Mouse (Mus musculus): ENCODE results near the gene Cav2. TPM values are rescaled to one million over a fixed set of nuclear protein-coding genes. Genes with fewer than 3 reads are reported as not detected.

The Cav2 gene
- polyA plus RNA-seq, 1 experiment: 44.0 TPM

DNA sequence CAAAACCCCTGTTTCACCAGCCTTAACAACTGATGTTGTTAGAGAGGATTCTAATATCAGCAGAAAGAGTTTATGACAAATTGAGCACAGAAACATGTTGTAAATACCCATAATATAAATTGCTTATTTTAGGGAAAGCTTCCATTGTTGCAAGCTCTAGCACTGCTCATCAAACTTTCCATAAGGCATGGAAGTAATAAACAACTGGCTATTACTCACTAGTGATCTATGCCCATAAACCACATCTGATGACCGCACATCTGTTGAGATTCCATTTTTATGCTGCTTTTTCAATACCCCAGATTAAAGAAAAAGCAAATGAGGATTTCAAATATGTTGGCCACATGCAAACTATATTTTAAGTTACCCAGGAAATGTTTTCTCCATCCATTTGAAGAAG lies 22.8 kb upstream of the Cav2 start:
- H3K27ac ChIP-seq (ENCODE audit: insufficient read depth, low read depth, low read length): no peak overlapping the region
- no peak for DNase-seq
- 93% methylated on average over 1 of the region's 1 CpGs for WGBS

GRCm38 (mm10) chr6:17258911-17259310 lies 22.1 kb upstream of the Cav2 start:
- no peak overlapping the region for H3K4me3 ChIP-seq (ENCODE audit: insufficient read depth, low read depth, low read length)
- H3K36me3 ChIP-seq (ENCODE audit: control insufficient read depth, insufficient read depth, low read length): no peaks in the 10 kb centered on the region
- H3K27me3 ChIP-seq (replicated peaks; ENCODE audit: control insufficient read depth, insufficient read depth, low read length): no peaks in the 10 kb centered on the region
- DNase-seq: no peak
- no peak overlapping the region for H3K27ac ChIP-seq (ENCODE audit: insufficient read depth, low read depth, low read length)
- TF ChIP-seq CTCF (conservative IDR thresholded peaks at IDR 0.05; ENCODE audit: insufficient read depth, insufficient read length, low read depth, low read length): no peak
- no peak for TF ChIP-seq POLR2A (IDR thresholded peaks at IDR 0.05; ENCODE audit: low read depth, low read length)
- 98% methylated on average over 1 of the region's 1 CpGs for WGBS
- no peaks in the 10 kb centered on the region for H3K4me1 ChIP-seq (ENCODE audit: control insufficient read depth, insufficient read depth, low read length)

More for the DNA sequence above, 22.8 kb upstream of the Cav2 start:
- no peak for TF ChIP-seq CTCF (conservative IDR thresholded peaks at IDR 0.05; ENCODE audit: insufficient read depth, insufficient read length, low read depth, low read length)
- no peak for TF ChIP-seq POLR2A (IDR thresholded peaks at IDR 0.05; ENCODE audit: low read depth, low read length)
- Histone ChIP-seq H3K4me3 (ENCODE audit: insufficient read depth, low read depth, low read length) (no peak overlapping the region), H3K27me3 (replicated peaks; ENCODE audit: control insufficient read depth, insufficient read depth, low read length) (no peaks in the 10 kb centered on the region), H3K4me1 (ENCODE audit: control insufficient read depth, insufficient read depth, low read length) (no peaks in the 10 kb centered on the region), H3K36me3 (ENCODE audit: control insufficient read depth, insufficient read depth, low read length) (no peaks in the 10 kb centered on the region)

GRCm38 (mm10) chr6:17262786-17263185 lies 18.2 kb upstream of the Cav2 start:
- H3K4me3 ChIP-seq (ENCODE audit: insufficient read depth, low read depth, low read length): no peak overlapping the region
- TF ChIP-seq CTCF (conservative IDR thresholded peaks at IDR 0.05; ENCODE audit: insufficient read depth, insufficient read length, low read depth, low read length) (no peak), POLR2A (IDR thresholded peaks at IDR 0.05; ENCODE audit: low read depth, low read length) (no peak)
- no peak overlapping the region for H3K27ac ChIP-seq (ENCODE audit: insufficient read depth, low read depth, low read length)
- H3K36me3 ChIP-seq (ENCODE audit: control insufficient read depth, insufficient read depth, low read length): no peaks in the 10 kb centered on the region
- 56% methylated on average over 2 of the region's 2 CpGs for WGBS
- no peaks in the 10 kb centered on the region for H3K4me1 ChIP-seq (ENCODE audit: control insufficient read depth, insufficient read depth, low read length)
- DNase-seq: no peak
- H3K27me3 ChIP-seq (replicated peaks; ENCODE audit: control insufficient read depth, insufficient read depth, low read length): no peaks in the 10 kb centered on the region

DNA sequence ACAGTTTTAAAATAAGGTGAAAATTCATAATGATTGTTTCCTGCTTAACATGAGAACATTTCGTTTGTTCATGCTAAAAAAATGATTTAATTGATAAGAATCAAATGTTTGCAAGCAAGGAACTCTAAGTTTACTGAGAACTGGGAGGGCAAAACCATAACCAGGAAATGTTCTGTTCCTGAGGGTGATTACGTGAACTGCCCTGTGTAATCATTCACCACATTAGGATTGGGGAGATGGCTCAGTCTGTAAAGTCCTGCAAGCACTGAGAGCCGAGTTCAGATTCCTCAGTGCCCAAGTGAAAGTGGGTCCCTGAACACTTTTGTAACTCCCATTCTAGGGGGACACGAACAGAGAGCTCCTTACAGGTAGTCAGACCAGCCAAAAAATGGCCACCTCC lies 15.9 kb upstream of the Cav2 start:
- Histone ChIP-seq H3K36me3 (ENCODE audit: control insufficient read depth, insufficient read depth, low read length) (no peaks in the 10 kb centered on the region), H3K4me1 (ENCODE audit: control insufficient read depth, insufficient read depth, low read length) (no peaks in the 10 kb centered on the region), H3K27ac (ENCODE audit: insufficient read depth, low read depth, low read length) (no peak overlapping the region), H3K4me3 (ENCODE audit: insufficient read depth, low read depth, low read length) (no peak overlapping the region), H3K27me3 (replicated peaks; ENCODE audit: control insufficient read depth, insufficient read depth, low read length) (no peaks in the 10 kb centered on the region)
- DNase-seq: peak; percentile 62
- TF ChIP-seq POLR2A (IDR thresholded peaks at IDR 0.05; ENCODE audit: low read depth, low read length) (no peak), CTCF (conservative IDR thresholded peaks at IDR 0.05; ENCODE audit: insufficient read depth, insufficient read length, low read depth, low read length) (no peak)
- 54% methylated on average over 4 of the region's 4 CpGs for WGBS

DNA sequence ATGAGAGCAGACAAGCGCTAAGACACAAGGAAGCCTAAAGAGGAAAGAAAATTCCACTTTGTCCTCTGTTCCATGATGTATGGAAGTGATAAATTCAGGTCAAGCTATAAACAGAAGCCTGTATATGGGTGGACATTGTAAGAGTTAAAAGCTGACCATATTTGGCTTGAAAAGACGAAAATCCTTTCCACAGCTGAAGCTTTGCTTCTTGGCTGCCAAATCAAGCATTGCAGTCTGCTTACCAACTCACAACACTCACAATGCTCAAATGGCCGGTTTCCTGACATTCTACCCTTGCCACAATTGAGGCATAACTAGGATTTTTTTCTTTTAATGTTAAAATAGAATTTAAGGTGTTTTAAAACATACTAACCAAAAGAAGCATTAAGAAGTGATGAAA lies 14.5 kb upstream of the Cav2 start:
- TF ChIP-seq POLR2A (IDR thresholded peaks at IDR 0.05; ENCODE audit: low read depth, low read length): no peak
- no peak for TF ChIP-seq CTCF (conservative IDR thresholded peaks at IDR 0.05; ENCODE audit: insufficient read depth, insufficient read length, low read depth, low read length)
- Histone ChIP-seq H3K4me1 (ENCODE audit: control insufficient read depth, insufficient read depth, low read length) (no peaks in the 10 kb centered on the region), H3K4me3 (ENCODE audit: insufficient read depth, low read depth, low read length) (no peak overlapping the region), H3K27ac (ENCODE audit: insufficient read depth, low read depth, low read length) (no peak overlapping the region), H3K27me3 (replicated peaks; ENCODE audit: control insufficient read depth, insufficient read depth, low read length) (no peaks in the 10 kb centered on the region), H3K36me3 (ENCODE audit: control insufficient read depth, insufficient read depth, low read length) (no peaks in the 10 kb centered on the region)
- 62% methylated on average over 3 of the region's 3 CpGs for WGBS
- DNase-seq: no peak

GRCm38 (mm10) chr6:17278366-17278765 lies 2.6 kb upstream of the Cav2 start:
- no peak overlapping the region for H3K4me3 ChIP-seq (ENCODE audit: insufficient read depth, low read depth, low read length)
- H3K36me3 ChIP-seq (ENCODE audit: control insufficient read depth, insufficient read depth, low read length): no peaks in the 10 kb centered on the region
- H3K27ac ChIP-seq (ENCODE audit: insufficient read depth, low read depth, low read length): no peak overlapping the region
- peak; percentile 5 for DNase-seq
- 92% methylated on average over 3 of the region's 3 CpGs for WGBS
- H3K27me3 ChIP-seq (replicated peaks; ENCODE audit: control insufficient read depth, insufficient read depth, low read length): no peaks in the 10 kb centered on the region
- no peaks in the 10 kb centered on the region; the same call in 1 of the 2 replicates for H3K4me1 ChIP-seq (ENCODE audit: control insufficient read depth, insufficient read depth, low read length)
- no peak for TF ChIP-seq POLR2A (IDR thresholded peaks at IDR 0.05; ENCODE audit: low read depth, low read length)
- no peak for TF ChIP-seq CTCF (conservative IDR thresholded peaks at IDR 0.05; ENCODE audit: insufficient read depth, insufficient read length, low read depth, low read length)

DNA sequence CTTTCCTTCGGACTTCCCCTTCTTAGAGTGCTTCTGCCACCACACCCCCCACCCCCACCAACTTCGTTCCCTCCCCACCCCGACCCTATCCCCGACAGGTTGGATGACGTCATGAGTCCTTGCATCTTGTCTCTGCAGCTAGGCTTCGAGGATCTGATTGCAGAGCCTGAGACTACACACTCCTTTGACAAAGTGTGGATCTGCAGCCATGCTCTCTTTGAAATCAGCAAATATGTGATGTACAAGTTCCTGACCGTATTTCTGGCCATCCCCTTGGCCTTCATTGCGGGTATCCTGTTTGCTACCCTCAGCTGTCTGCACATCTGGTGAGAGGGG lies 740 bp downstream of the Cav2 start:
- Histone ChIP-seq H3K4me3 (ENCODE audit: insufficient read depth, low read depth, low read length) (peak overlapping the region; percentile 66), H3K27me3 (replicated peaks; ENCODE audit: control insufficient read depth, insufficient read depth, low read length) (no peaks in the 10 kb centered on the region), H3K4me1 (ENCODE audit: control insufficient read depth, insufficient read depth, low read length) (no peaks in the 10 kb centered on the region; the same call in 1 of the 2 replicates), H3K36me3 (ENCODE audit: control insufficient read depth, insufficient read depth, low read length) (no peaks in the 10 kb centered on the region), H3K27ac (ENCODE audit: insufficient read depth, low read depth, low read length) (peak overlapping the region; percentile 91)
- TF ChIP-seq CTCF (conservative IDR thresholded peaks at IDR 0.05; ENCODE audit: insufficient read depth, insufficient read length, low read depth, low read length) (no peak), POLR2A (IDR thresholded peaks at IDR 0.05; ENCODE audit: low read depth, low read length) (no peak)
- 36% methylated on average over 8 of the region's 8 CpGs for WGBS
- DNase-seq: peak; percentile 9

DNA sequence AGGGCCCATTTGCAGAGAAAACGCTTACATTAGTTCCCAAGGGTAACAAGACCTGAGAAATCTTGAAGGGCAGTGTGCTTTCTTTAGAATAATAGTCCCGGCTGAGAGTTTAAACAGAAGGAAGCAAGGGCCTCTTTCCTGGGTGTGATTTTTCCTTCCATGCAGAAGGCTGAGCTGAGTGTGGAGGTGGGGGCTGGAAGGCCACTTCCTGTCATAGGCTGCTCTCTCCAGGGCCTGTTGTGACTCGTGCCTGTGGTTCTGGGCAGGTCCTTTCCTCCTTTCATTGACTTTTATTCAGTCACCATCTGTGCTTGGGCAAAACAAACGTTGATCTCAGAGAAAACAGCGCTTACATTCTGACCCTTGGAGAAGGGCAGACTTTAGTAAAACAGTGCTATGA lies 1.2 kb downstream of the Cav2 start:
- TF ChIP-seq CTCF (conservative IDR thresholded peaks at IDR 0.05; ENCODE audit: insufficient read depth, insufficient read length, low read depth, low read length) (no peak), POLR2A (IDR thresholded peaks at IDR 0.05; ENCODE audit: low read depth, low read length) (no peak)
- peak overlapping the region; percentile 66 for H3K4me3 ChIP-seq (ENCODE audit: insufficient read depth, low read depth, low read length)
- H3K27ac ChIP-seq (ENCODE audit: insufficient read depth, low read depth, low read length): peak overlapping the region; percentile 65
- H3K27me3 ChIP-seq (replicated peaks; ENCODE audit: control insufficient read depth, insufficient read depth, low read length): no peaks in the 10 kb centered on the region
- H3K36me3 ChIP-seq (ENCODE audit: control insufficient read depth, insufficient read depth, low read length): no peaks in the 10 kb centered on the region
- 47% methylated on average over 5 of the region's 5 CpGs for WGBS
- no peaks in the 10 kb centered on the region; the same call in 1 of the 2 replicates for H3K4me1 ChIP-seq (ENCODE audit: control insufficient read depth, insufficient read depth, low read length)
- DNase-seq: peak; percentile 53

All from kidney, adult 2 months (tissue).